Mouse (Mus musculus) heart, adult 8-10 months (tissue): ENCODE measurements around the gene Lrch1. TPM values are rescaled to one million over a fixed set of nuclear protein-coding genes. Genes with fewer than 3 reads are reported as not detected.

Source experiments
- DNase-seq: peaks from one replicate; pipeline ENCODE4 v3.0.0; 2022; ENCODE audit warnings: low spot score
- total RNA-seq, 4 experiments: library from RNA; stranded (reverse); gene quantifications; 2 replicates each; pipeline ENCODE4 v1.2.4; 2022

Lrch1 gene
- total RNA-seq, 4 experiments from 2014 or later: 13.3 to 14.7 (median 14.6) TPM

- peak; percentile 83 for DNase-seq
Observed at GRCm38 (mm10) chr14:74946751-74947375, 813 bp downstream of the Lrch1 start.

DNA sequence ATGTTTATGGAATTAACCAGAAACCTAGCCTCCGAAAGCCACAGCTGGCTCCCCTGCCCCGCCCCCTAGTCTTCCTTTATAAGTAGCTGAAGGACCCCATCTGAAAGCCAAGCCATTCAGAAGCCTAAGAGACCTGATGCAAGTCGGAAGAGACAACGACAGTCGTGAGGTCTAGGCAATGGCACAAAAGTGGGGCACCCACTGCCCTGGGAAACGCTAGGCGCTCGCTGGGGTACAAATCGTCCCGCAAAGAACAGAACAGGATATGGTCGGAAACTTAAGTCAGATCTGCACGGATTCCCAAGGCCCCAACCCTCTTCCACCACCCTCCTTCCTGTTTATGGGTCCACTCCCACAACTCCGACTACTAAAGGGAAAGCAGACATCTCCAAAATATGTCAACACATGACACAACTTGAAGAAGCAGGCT is 1.3 kb downstream of the Lrch1 start:
- no peak for DNase-seq

DNA sequence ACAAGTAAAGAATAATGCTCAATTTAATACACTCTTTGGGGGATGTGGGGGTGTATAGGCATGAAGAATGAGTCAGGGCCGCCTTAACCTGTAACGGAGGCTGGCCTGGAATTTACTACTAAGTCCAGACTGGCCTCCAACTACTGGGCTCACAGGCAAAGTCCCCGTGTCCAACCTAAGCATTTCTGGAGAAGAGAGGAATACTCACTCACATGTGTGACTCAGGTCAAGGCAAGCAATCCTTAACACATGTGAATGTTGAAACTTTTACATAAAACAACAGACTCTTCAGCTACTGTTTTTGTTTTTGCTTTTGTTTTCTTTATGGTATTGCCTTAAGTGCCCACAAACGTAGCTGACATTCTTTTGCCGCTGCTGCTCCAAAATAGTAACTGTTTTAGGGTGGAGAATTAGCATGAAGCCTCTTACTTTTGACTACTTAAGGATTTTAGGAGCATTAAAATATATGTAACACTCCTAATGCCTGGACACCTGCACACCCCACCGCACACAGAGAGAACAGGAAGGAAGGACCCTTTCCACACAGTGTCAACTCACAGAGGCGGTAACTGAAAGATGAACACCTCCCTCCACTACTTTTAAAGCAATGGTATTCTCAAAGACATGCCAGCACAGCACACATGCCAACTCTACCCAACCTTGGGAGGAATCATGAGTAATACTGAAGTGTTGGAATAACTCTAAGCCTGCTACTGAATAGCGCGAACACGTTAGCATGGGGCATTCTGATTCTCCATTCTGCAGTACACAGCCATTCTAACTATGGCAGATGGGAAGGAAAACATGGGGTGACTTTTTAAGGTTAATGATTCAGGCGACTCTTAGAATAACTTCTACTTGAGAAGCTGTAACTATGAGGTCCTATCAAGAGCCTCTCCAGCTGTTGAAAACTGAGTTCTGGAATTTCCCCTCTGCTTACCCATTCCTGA is 2.1 kb downstream of the Lrch1 start:
- DNase-seq: no peak

DNA sequence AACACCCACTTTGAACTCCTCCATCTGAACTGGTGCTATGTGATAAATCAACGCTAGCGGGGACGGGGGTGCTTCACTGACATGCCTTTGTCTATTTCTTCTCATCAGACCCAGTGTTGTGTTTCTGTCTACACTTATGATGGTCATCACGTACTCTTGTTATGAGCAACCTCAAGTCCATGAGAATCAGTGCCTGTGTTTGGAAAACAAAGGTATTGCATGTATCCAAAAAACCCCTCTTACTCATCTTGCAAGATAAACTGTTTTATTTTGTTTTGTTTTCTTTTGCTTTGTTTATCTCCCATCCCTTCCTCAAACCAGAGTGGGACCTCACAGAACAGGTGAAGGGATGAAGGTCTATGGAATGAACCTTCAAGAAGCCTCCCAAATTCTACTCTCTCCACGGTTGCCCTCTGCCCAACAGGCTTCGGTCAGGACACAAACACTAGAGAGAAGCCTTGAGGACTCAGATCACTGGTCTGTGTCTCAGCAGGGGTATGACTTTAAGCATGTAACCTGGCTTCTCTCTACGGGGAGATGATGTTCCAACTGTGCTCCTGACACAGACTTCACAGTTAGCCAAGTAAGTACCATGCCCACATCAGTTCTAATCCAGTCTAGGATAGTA is 3.4 kb downstream of the Lrch1 start:
- DNase-seq: no peak

DNA sequence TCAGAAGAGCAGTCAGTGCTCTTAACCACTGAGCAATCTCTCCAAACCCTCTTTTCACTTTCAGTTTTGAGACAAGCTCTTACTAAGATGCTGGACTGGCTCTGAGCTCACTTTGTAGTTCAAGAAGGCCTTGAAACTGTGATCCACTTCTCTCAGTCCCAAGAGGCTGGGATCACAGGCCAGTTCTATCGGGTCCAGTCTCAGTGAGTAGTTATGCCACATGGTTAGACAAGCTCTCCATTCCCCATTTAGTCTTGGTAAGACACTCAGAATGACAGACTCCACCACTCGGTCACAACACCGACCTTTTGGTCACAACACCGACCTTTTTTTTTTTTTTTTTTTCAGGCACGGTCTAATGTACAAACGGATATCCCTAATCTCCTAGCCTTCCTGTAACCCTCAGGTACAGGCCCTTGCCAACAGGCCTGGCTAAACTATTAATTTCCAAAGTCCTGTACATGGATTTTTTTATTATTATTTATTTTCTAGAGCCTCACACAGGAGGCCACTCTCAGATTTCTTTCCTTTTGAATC is 4.0 kb downstream of the Lrch1 start:
- DNase-seq: no peak

GRCm38 (mm10) chr14:74943024-74943423 is 4.7 kb downstream of the Lrch1 start:
- DNase-seq: no peak

DNA sequence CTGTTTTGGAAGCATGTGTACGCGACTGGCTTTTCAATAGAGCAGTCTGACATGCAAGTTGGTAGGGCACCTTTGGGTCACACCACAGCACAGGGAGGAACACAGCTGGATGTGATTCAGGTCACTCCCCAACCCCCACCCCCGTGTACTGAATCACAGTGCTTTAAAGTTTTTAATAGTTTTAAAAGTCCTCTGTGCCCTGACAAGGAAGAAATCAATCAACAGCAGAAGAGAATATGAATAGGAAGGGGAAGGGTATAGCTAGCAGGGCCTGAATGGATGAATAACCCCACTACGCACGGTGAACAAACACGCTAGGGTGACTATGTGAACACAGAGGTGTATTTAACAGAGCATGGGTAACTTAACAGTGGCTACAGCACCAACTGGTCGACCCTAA is 6.1 kb downstream of the Lrch1 start:
- DNase-seq: no peak

- DNase-seq: no peak
Observed at GRCm38 (mm10) chr14:74940741-74941140, 6.9 kb downstream of the Lrch1 start.

DNA sequence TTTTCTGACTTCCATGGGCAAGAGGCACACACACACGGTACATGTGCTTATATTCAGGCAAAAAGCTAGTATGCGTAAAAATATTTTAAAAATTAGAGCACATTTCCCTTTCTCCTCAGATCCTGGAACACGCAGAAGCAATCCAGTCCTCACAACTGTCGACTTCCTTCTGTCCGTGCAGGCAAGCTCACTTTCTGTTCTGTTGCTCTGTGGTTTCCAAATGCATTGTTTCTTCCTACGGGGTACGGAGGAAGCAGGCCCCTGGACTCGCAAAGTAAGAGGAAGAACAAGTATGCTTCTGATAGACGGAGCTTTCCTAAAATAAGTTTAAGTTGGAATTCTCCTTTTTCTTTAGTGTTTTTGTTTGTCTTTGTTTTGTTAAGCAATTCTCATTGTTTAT is 8.3 kb downstream of the Lrch1 start:
- DNase-seq: no peak

GRCm38 (mm10) chr14:74938896-74939295 is 8.8 kb downstream of the Lrch1 start:
- DNase-seq: no peak

- DNase-seq: no peak
Observed at GRCm38 (mm10) chr14:74936557-74937261, 11.0 kb downstream of the Lrch1 start.

GRCm38 (mm10) chr14:74935111-74935510 is 12.6 kb downstream of the Lrch1 start:
- DNase-seq: no peak

DNA sequence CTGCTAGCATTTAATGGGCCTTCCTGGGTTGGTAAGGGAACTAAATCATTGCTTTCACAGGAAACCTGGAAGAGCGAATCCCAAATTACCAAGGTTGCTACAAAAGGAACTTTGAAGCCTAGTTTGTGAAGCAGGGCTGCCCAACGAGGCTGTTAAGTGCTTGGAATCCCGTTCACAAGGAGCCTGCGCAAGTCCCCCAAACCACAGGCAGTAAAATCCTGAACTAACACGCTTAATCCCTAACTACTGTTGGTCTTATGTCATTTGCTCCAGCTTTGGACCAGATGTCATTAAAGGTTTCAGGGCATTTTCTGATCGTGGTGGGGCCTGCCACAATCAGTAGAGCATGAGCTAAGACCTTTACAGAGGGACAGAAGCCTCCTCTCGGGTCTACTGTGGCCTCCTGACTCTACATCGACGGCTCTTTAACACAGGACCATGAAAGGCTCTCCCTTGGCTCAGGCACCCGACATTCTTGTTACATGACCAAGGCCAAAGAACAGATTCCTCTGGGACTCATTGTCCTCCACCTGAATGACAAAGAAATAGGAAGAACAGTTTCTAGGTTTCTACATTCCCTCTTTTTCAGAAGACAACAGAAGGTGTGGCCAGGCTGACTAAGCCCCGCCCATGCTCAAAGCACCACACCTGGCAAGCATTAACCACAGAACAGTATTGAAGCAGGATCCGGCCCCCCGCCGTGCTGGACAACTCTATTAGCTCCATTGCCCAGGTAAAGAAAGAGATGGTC is 13.5 kb downstream of the Lrch1 start:
- no peak for DNase-seq

DNA sequence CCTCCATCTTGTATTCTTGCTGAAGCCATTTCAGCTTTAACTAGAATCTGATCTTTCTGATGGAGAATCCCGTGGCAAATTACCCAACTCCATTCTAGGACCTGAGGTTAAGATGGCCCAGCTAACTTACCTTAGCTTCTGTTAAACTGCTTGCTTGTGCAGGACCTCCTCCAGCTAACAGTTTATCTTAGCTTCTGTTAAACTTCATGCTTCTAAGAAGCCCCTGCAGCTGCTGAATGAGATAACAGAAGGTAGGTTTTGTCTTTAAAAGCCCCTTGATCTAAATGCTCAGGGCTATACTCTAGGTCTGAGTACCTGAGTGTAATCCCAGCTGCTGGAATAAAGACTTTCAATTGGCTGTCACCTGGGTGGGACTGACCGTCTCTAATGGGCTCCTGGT is 17.9 kb downstream of the Lrch1 start:
- no peak for DNase-seq

- DNase-seq: no peak
Observed at GRCm38 (mm10) chr14:74928809-74929432, 18.8 kb downstream of the Lrch1 start.

DNA sequence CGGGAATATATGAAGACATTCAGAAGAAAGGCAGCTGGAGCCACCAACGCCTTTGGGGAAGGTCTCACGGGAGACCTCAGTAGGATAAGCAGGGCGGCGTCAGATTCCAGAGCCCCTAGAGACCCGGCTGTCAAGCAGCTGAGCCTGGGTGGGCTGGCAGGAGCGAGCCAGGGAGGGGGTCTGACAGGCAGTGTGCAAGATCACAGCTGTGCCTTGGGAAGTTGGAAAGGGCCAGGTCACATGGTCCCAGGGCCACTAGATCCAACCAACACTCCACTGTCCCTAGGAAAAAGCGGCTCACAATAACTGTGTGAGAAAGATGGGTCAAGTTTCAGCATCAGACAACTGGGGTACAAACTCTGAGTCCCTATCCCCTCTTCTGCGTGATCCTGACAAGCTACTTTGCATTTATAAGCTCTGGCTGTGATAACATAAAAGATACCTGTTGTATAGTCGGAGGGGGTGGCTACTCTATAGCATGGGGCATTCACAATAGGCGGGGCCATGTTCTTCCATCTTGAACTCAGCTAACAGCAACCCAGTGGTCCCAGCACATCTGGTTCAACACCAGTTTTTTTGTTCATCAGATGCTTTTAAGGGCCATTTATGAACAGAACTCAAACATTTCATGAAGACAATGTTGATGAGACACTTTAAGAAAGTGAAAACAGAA is 20.6 kb downstream of the Lrch1 start:
- DNase-seq: no peak

DNA sequence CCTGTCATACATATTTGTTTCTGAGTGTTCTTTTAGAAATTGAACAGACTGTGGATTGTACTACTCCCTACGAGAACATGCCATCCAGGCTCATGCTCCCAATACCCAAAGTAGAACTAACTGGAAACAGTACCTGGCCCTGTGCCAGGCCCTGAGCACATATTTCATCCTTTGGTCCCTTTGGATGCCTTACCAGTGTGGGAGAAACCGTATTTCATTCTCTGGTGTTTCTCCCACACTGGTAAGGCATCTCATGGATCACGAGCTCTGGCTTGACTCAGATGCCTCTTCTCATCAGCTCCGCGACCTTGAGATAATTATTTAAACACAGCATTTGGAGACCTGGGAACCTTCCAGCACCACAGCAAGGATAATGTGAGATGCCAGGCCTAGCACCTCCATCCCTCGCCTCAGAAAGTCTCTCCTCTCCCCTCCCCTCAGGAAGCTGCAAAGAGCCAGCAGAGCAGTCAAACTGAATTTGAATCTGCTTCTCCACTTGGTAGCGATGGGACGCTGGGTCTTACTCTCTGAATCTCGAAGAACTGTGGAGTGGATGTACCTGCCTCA is 21.6 kb downstream of the Lrch1 start:
- DNase-seq: no peak

DNA sequence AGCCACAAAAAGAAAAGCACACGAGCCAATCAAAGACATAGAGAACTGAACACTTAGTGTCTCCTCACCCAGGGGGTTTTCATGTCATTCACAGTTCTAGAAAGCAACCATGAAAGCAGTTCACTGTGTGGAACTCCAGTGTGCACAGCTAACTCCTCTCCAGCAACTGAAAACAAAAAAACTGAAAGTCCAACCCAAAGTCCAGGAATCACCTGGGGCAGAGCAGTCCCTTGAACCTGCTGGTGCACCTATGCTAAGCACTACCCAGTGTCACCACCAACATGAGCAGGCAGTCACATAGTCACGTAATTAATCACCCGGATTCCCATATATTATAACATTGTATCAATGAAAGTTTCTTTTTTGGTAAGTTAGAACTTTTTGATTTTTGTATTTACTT is 23.2 kb downstream of the Lrch1 start:
- no peak for DNase-seq

- DNase-seq: no peak
Observed at GRCm38 (mm10) chr14:74924031-74924430, 23.6 kb downstream of the Lrch1 start.
